Mouse (Mus musculus) retina, postnatal 7 days (tissue): ENCODE data around the gene Bin2.
"Not testable (repeated sequence)": the region's sequence is repeated elsewhere in the genome, so short reads cannot be mapped to it uniquely, and the experiment has no call there.

Source experiments
- DNase-seq: peaks from one replicate; pipeline ENCODE4 v3.0.0-alpha.2; 2012; ENCODE audit warnings: low read depth, low spot score

Bin2 gene

GRCm38 (mm10) chr15:100646161-100646560, 23.2 kb downstream of the Bin2 start:
- no peak for DNase-seq

GRCm38 (mm10) chr15:100642451-100642850, 26.9 kb downstream of the Bin2 start:
- DNase-seq, result no peak

- DNase-seq, result no peak
Observed at GRCm38 (mm10) chr15:100641226-100641810, 28.0 kb downstream of the Bin2 start.

DNA sequence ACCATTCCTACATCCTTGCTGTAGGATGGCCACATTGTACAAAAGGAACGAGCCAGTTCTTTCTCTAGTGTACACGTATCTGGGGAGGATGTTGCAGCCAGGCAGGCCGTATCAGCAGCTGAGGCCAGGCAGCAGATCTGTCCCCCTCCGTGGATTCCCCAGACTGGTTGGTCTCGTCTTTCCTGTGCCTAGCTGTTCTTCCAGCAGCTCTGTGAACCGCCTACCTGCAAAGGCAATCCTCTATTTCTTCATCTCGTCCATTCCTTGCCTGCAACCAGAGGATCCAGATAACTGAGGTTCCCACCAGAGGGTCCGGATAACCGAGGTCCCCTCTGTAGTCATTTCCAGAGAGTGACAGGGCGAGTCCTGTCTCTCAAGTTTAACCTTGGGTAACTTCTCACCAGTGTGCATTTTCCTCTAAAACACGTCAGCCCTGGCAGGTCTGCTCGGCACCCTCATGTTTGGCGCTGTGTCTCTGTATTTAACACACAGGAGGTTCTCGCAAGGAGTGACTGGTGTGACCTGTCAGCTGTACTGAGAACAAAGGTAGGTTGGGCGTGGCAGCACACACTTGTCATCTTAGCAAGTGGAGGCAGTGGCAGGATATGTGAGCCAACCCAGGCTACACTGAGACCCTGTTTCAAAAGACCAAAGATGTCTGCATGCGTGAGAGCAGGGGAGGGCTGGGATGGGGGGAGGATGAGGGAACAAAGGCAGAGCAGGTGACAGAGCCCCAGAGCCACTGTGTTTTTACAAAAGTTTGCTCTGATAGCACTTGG, 29.2 kb downstream of the Bin2 start:
- DNase-seq, result no peak

DNA sequence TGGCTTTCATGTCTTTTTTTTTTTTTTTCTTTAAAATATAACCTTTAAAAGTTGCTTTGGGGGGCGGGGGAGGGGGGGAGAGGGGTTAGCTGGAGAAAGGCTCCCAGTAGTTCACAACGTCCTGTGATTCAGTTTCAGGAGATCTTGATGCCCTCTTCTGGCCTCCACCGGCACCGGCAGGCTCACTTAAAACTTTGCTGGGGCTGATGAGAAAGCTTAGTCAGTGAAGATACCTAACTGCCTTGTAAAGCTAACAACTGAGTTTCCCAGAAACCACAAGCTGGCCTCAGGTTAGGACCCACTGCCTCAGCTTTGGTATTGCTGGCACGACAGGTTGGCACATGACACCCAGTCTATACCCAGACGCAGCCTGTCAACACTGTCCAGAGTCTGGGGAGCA, 31.7 kb downstream of the Bin2 start:
- DNase-seq, result no peak

GRCm38 (mm10) chr15:100636700-100637501, 32.5 kb downstream of the Bin2 start, which contains the start of gene Smagp:
TSS of gene Smagp (minus strand) at chr15:100636940.
- no peak for DNase-seq

DNA sequence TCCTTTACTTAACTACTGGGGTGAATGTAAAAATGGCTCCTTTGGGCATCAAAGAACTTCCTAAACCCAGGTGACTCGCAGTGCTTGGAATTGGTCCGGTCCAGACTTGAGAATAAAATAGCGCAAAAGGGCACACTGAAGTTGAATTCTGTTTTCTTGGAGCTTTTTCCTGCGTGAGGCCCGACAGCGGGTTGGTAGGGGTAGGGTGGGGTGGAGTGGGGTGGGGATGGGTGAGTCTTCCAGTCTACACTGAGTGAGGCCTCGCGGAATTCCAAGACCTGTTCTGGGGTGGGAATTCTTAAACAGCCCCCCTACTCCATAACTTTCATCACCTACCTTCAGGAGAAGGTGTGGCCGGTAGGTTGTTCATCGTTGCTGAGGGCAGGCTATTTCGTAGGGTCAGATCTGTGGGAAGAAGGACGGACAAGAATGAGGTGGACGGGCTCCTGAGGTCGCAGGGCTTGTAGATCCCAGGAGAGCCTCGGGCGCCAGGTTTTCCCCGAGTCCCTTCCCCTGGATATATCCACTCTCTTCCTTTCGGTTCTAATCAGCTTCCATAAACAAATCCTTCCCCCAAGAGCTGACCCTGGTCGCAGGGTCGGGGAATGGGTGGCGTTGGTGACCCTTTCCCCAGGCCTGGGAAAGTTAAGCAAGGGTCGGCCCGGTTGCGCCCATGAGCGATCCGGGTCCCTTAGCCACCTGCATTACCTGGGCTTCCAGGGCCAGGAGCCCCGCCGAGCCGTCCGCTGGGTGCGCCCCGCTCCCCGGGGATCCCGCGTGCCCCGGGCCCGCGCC, 33.3 kb downstream of the Bin2 start:
- no peak for DNase-seq

GRCm38 (mm10) chr15:100635239-100635638, 34.1 kb downstream of the Bin2 start:
- DNase-seq, result no peak

- no peak for DNase-seq
Observed at GRCm38 (mm10) chr15:100633341-100633740, 36.0 kb downstream of the Bin2 start.

DNA sequence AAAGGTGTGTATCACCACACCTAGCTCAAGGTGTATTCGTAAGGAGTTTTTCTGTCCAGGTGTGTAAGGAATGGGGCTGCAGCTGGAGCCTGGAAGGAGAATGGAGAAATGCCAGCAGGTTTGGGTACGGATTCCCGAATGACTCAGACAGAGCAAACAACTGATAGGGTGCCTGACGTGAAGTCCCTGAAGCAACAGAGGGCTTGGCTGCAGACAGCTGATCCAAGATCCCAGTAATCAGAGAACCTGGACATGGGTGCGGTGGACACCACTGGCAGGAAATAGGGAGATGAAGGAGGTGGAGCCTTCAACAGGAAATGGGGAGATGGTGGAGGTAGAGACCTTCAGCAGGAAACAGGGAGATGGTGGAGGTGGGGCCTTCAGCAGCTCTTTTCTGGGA, 37.0 kb downstream of the Bin2 start:
- DNase-seq, result no peak

GRCm38 (mm10) chr15:100631454-100632170, 37.7 kb downstream of the Bin2 start:
- no peak for DNase-seq

- no peak for DNase-seq
Observed at GRCm38 (mm10) chr15:100630126-100630525, 39.2 kb downstream of the Bin2 start.

GRCm38 (mm10) chr15:100628797-100629196, 40.6 kb downstream of the Bin2 start:
- no peak for DNase-seq

DNA sequence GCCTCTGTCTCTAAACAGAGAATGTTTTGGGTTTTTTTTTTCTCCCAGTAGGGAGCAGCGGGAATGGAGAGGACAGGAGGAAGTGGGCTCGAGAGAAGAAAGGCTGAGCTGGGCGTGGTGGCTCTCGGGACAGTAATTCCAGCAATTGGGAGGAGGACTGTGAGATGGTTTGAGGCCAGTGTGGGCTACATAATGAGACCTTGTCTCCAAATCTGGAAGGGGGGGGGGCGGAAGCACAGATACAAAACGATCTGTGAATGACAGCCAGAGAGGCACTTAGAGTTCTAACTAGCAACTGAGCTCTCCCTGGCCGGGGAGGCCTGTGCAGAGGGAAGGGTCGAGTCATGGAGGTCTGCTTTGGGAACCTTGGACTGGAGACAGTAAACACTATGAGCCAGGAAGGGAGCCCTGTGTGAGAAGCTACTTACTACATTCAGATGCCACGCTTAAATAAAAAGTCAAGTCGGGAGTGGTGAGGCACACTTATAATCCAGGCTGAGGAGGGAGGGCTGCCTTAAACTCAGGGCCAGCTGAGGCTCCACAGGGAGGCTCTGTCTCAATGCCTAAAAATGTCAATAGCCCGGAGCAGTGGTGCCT, 41.5 kb downstream of the Bin2 start:
- DNase-seq, result no peak

DNA sequence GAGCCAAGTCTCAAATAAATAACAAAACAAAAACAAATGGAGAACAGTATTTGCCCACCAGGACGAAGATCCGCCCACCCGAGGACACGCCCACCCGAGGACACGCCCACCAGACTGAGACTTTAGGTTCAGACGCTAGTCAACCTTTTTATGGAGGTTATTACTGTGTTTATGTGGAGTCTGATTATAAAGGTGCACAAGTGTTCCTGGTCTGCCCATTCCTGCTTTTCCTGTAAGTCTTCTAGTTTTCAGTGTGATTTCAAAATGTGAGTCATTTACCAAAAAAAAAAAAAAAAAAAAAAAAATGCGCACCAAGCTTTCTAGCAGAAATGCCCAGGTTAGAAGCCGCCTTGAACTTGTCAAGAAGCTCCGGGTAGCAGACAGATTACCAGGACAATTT, 42.1 kb downstream of the Bin2 start:
- DNase-seq, result no peak

DNA sequence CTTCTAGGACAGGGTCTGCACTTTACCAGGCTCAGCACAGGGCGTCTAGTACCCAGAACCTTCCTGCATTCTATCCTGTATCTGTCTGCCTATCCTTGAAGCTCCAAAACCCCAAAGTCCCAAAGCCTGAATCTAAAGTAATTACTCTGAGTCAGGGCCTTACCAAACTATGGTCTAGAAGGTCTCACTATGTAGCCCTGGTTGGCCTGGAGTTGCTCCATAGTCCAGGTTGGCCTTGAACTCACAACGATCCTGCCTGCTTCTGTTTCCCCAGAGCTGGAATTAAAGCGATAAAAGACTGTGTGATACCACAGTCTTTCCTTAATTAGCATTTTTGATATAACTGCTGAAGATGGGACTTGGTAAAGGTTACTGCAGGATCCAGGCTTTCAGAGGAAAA, 44.9 kb downstream of the Bin2 start:
- DNase-seq, result no peak

GRCm38 (mm10) chr15:100623754-100624153, 45.6 kb downstream of the Bin2 start:
- no peak for DNase-seq

DNA sequence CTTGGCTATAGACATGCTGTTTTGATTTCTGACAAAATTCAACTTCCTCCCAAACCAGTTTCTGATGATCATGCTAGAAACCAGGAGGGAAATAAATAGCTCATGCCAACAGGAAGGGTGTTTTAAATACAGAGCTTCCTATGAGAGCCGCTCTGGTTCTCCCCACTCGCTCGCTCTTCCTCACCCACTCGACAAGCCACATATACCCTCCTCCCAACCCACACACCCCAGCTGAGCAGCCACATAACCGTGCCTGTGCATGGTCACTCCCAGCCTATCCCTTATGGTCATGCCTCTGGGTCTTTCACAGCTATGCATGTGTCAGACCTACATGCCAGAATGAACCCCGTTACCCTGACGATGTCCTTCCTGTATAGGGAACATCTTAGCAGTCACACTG, 47.2 kb downstream of the Bin2 start:
- no peak for DNase-seq

DNA sequence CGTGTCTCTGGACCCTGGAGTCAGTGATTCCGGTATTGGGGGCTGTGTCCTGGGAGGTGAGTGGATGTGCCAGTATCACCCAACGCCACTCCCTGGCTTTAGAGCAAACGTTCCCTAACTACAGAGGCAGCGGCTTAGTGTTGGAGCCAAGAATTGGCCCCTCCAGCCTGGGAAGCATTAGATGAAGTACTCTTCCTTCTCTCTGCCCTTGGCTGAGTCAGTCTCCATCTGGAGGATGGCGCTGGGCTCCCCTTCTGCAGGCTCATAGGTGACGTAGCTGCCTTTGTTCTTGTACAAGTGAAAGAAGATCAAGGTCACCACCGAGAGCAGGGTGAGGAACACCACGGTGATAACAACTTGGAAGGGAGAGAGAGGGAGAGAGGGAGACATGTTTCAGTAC, 47.7 kb downstream of the Bin2 start:
- not testable (repeated sequence) for DNase-seq

GRCm38 (mm10) chr15:100619200-100619599, 50.2 kb downstream of the Bin2 start:
- DNase-seq, result no peak

DNA sequence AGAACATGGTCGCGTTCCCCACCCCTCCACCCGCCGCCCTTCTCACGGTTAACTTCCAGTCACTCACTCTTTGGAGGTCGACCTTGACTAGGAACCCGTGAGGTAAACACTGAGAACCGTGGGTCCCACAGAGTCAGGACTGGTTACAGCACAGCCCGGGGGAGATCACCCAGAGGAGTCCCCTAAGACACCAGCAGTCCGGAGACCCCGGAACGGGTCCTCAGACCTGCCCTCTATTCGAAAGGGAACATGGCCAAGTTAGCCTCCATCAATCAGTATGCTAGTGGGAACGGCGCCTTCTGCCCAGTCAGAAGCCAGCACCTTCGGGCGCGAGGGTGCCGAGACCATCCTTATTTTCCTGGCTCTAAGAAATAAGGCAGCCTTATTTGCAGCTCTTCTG, 53.1 kb downstream of the Bin2 start:
- no peak for DNase-seq
